Mouse (Mus musculus) G1E (cell line): ENCODE measurements at regions not wholly inside any gene's neighbourhood (a gene's known extent, or its start where the extent isn't known, plus 50 kb on each side); places are given as distances from the start of the nearest gene placed in this dataset.
"Not testable (repeated sequence)": the region's sequence is repeated elsewhere in the genome, so short reads cannot be mapped to it uniquely, and the experiment has no call there.

Experiments used
- ATAC-seq: 2 replicates; pipeline ENCODE4 v1.8.0; 2016; ENCODE audit warnings: mild to moderate bottlenecking; ENCODE audit not compliant: insufficient number of reproducible peaks, poor library complexity, low FRiP score, severe bottlenecking; ENCODE audit errors: extremely low read depth
- DNase-seq: peaks from one replicate; pipeline ENCODE4 v3.0.0; 2012; ENCODE audit warnings: low spot score
- H3K27me3 ChIP-seq: 2 replicates; pipeline ENCODE4 v1.6.1; 2012; ENCODE audit warnings: mild to moderate bottlenecking, low read length, inconsistent platforms; ENCODE audit not compliant: insufficient read depth
- H3K36me3 ChIP-seq: replicated peaks from 2 replicates; pipeline ENCODE3; 2012; ENCODE audit warnings: mild to moderate bottlenecking, inconsistent platforms
- H3K4me1 ChIP-seq: 2 replicates; pipeline ENCODE4 v1.6.1; 2012; ENCODE audit warnings: low read depth, low read length, inconsistent platforms, mixed read lengths; ENCODE audit not compliant: insufficient read depth
- H3K4me3 ChIP-seq: 2 replicates; pipeline ENCODE4 v1.5.1; 2012; ENCODE audit warnings: low read depth, mild to moderate bottlenecking, inconsistent platforms, low read length, moderate library complexity, mixed read lengths
- H3K9me3 ChIP-seq: replicated peaks from 2 replicates; pipeline ENCODE4 v1.6.1; 2012; ENCODE audit warnings: inconsistent platforms
- CTCF ChIP-seq: IDR thresholded peaks from 2 replicates; pipeline ENCODE4 v1.5.1; 2012; ENCODE audit warnings: low read depth, low read length, inconsistent platforms, mixed read lengths
- GATA1 ChIP-seq: IDR thresholded peaks from 2 replicates; pipeline ENCODE4 v1.6.1; 2012; ENCODE audit warnings: borderline replicate concordance, low read length, inconsistent platforms, mixed read lengths
- GATA2 ChIP-seq: IDR thresholded peaks from 2 replicates; pipeline ENCODE4 v1.6.1; 2012; ENCODE audit warnings: low read depth, low read length, inconsistent platforms, borderline replicate concordance
- POLR2AphosphoS5 ChIP-seq: IDR thresholded peaks from 2 replicates; pipeline ENCODE4 v1.6.1; 2012; ENCODE audit warnings: low read depth, low read length, inconsistent platforms; ENCODE audit not compliant: insufficient replicate concordance
- TAL1 ChIP-seq: conservative IDR thresholded peaks from 2 replicates; pipeline ENCODE4 v1.6.1; 2012; ENCODE audit warnings: low read depth, low read length, inconsistent platforms, mixed read lengths

GRCm38 (mm10) chr4:131443518-131443917 lies 394.6 kb downstream of the Ptpru start:
- no peak for ATAC-seq
- no peaks in the 10 kb centered on the region for H3K27me3 ChIP-seq
- no peaks in the 10 kb centered on the region for H3K36me3 ChIP-seq
- H3K4me1 ChIP-seq = no peaks in the 10 kb centered on the region
- TF ChIP-seq CTCF (no peak), TAL1 (no peak), GATA2 (no peak), GATA1 (no peak), POLR2AphosphoS5 (no peak)
- no peaks in the 10 kb centered on the region for H3K9me3 ChIP-seq
- no peak overlapping the region for H3K4me3 ChIP-seq
- DNase-seq = no peak

- not testable (repeated sequence) for H3K27me3 ChIP-seq
These were observed 387.8 kb downstream of the Ptpru start for GRCm38 (mm10) chr4:131450296-131450695.

GRCm38 (mm10) chr4:131457551-131457950 lies 380.5 kb downstream of the Ptpru start:
- no peaks in the 10 kb centered on the region for H3K9me3 ChIP-seq
- ATAC-seq (no peak), DNase-seq (no peak)
- H3K36me3 ChIP-seq = no peaks in the 10 kb centered on the region
- no peak overlapping the region for H3K4me3 ChIP-seq
- TF ChIP-seq GATA2 (no peak), POLR2AphosphoS5 (no peak), CTCF (no peak), TAL1 (no peak), GATA1 (no peak)
- no peaks in the 10 kb centered on the region for H3K27me3 ChIP-seq
- no peaks in the 10 kb centered on the region for H3K4me1 ChIP-seq

More at GRCm38 (mm10) chr4:131450296-131450695, 387.8 kb downstream of the Ptpru start:
- H3K4me3 ChIP-seq, H3K4me1 ChIP-seq, H3K9me3 ChIP-seq, H3K36me3 ChIP-seq, ATAC-seq, DNase-seq: not testable (repeated sequence)

GRCm38 (mm10) chr4:131459746-131460145 lies 378.3 kb downstream of the Ptpru start:
- no peak for TF ChIP-seq GATA2
- H3K27me3 ChIP-seq = no peaks in the 10 kb centered on the region
- ATAC-seq = no peak

GRCm38 (mm10) chr4:131461312-131461711 lies 376.8 kb downstream of the Ptpru start:
- H3K27me3 ChIP-seq = no peaks in the 10 kb centered on the region
- no peak for TF ChIP-seq POLR2AphosphoS5
- TF ChIP-seq GATA1 = no peak
- TF ChIP-seq TAL1 = no peak
- TF ChIP-seq CTCF = no peak
- TF ChIP-seq GATA2 = no peak
- no peaks in the 10 kb centered on the region for H3K36me3 ChIP-seq
- H3K4me1 ChIP-seq = no peaks in the 10 kb centered on the region
- no peak overlapping the region for H3K4me3 ChIP-seq
- no peak for DNase-seq
- H3K9me3 ChIP-seq = no peaks in the 10 kb centered on the region
- no peak for ATAC-seq

More at GRCm38 (mm10) chr4:131459746-131460145, 378.3 kb downstream of the Ptpru start:
- Histone ChIP-seq H3K4me1 (no peaks in the 10 kb centered on the region), H3K36me3 (no peaks in the 10 kb centered on the region), H3K4me3 (no peak overlapping the region), H3K9me3 (no peaks in the 10 kb centered on the region)
- DNase-seq = no peak

GRCm38 (mm10) chr4:131461728-131462127 lies 376.4 kb downstream of the Ptpru start:
- Histone ChIP-seq H3K9me3 (no peaks in the 10 kb centered on the region), H3K27me3 (no peaks in the 10 kb centered on the region), H3K36me3 (no peaks in the 10 kb centered on the region), H3K4me1 (no peaks in the 10 kb centered on the region), H3K4me3 (no peak overlapping the region)
- no peak for DNase-seq
- ATAC-seq = no peak
- TF ChIP-seq POLR2AphosphoS5 (no peak), TAL1 (no peak), GATA2 (no peak), GATA1 (no peak), CTCF (no peak)

- no peak for ATAC-seq
- DNase-seq = no peak
- Histone ChIP-seq H3K27me3 (peaks cover 2% of the 10 kb centered on the region; the same call in 1 of the 2 replicates), H3K9me3 (no peaks in the 10 kb centered on the region), H3K36me3 (no peaks in the 10 kb centered on the region), H3K4me1 (no peaks in the 10 kb centered on the region), H3K4me3 (no peak overlapping the region)
- TF ChIP-seq TAL1 = no peak
- no peak for TF ChIP-seq POLR2AphosphoS5
- no peak for TF ChIP-seq GATA1
- no peak for TF ChIP-seq CTCF
- TF ChIP-seq GATA2 = no peak
These were observed 363.1 kb downstream of the Ptpru start for GRCm38 (mm10) chr4:131475023-131475422.
